Mouse (Mus musculus): Measurements from ENCODE around the gene Ints5. TPM values are rescaled to one million over a fixed set of nuclear protein-coding genes. Genes with fewer than 3 reads are reported as not detected.

Ints5 gene
- polyA plus RNA-seq, 1 experiment = 6.6 TPM

DNA sequence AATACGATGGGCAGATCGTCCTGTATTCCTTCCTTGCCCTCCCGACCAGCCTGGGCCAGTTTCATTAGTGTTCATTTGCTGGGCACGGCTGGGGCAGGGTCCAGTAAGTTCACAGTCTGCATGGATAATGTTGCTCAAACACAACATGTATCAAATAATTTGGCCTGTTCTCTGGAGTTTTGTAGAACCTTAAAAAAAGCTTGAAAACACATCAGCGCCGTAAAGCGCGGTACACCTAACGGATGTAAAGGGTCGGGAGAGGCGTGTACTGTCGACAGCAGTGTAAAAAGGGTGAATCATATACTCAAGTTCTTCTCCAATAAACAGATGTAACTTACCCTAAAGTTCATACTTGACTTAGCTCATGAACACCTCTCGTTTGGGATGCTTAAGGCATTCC, 5.8 kb downstream of the Ints5 start:
- H3K36me3 ChIP-seq (ENCODE audit: control insufficient read depth, insufficient read depth, low read length) = peaks cover 2% of the 10 kb centered on the region
- TF ChIP-seq POLR2A (IDR thresholded peaks at IDR 0.05; ENCODE audit: control insufficient read depth, low read depth, low read length) = no peak
- no peak for TF ChIP-seq CTCF (IDR thresholded peaks at IDR 0.05; ENCODE audit: control insufficient read depth, insufficient read depth, insufficient replicate concordance, low read depth, low read length)
- H3K27ac ChIP-seq (ENCODE audit: control insufficient read depth, insufficient read depth, low read depth, low read length) = peak overlapping the region; percentile 80
- H3K27me3 ChIP-seq (ENCODE audit: control insufficient read depth, insufficient read depth, low read length) = no peaks in the 10 kb centered on the region
- H3K4me1 ChIP-seq (ENCODE audit: control insufficient read depth, insufficient read depth, low read length) = peaks cover 13% of the 10 kb centered on the region
- peak overlapping the region; percentile 92 for H3K4me3 ChIP-seq (ENCODE audit: control insufficient read depth, low read depth, low read length)

GRCm38 (mm10) chr19:8899079-8899478, 6.3 kb downstream of the Ints5 start:
- Histone ChIP-seq H3K27me3 (ENCODE audit: control insufficient read depth, insufficient read depth, low read length) (no peaks in the 10 kb centered on the region), H3K27ac (ENCODE audit: control insufficient read depth, insufficient read depth, low read depth, low read length) (no peak overlapping the region), H3K4me1 (ENCODE audit: control insufficient read depth, insufficient read depth, low read length) (peaks cover 10% of the 10 kb centered on the region), H3K36me3 (ENCODE audit: control insufficient read depth, insufficient read depth, low read length) (peaks cover 2% of the 10 kb centered on the region), H3K4me3 (ENCODE audit: control insufficient read depth, low read depth, low read length) (no peak overlapping the region)
- TF ChIP-seq POLR2A (IDR thresholded peaks at IDR 0.05; ENCODE audit: control insufficient read depth, low read depth, low read length) (no peak), CTCF (IDR thresholded peaks at IDR 0.05; ENCODE audit: control insufficient read depth, insufficient read depth, insufficient replicate concordance, low read depth, low read length) (no peak)

GRCm38 (mm10) chr19:8903412-8903811, 10.6 kb downstream of the Ints5 start:
- peaks cover 2% of the 10 kb centered on the region for H3K36me3 ChIP-seq (ENCODE audit: control insufficient read depth, insufficient read depth, low read length)
- no peak for TF ChIP-seq CTCF (IDR thresholded peaks at IDR 0.05; ENCODE audit: control insufficient read depth, insufficient read depth, insufficient replicate concordance, low read depth, low read length)
- TF ChIP-seq POLR2A (IDR thresholded peaks at IDR 0.05; ENCODE audit: control insufficient read depth, low read depth, low read length) = no peak
- H3K27me3 ChIP-seq (ENCODE audit: control insufficient read depth, insufficient read depth, low read length) = no peaks in the 10 kb centered on the region

DNA sequence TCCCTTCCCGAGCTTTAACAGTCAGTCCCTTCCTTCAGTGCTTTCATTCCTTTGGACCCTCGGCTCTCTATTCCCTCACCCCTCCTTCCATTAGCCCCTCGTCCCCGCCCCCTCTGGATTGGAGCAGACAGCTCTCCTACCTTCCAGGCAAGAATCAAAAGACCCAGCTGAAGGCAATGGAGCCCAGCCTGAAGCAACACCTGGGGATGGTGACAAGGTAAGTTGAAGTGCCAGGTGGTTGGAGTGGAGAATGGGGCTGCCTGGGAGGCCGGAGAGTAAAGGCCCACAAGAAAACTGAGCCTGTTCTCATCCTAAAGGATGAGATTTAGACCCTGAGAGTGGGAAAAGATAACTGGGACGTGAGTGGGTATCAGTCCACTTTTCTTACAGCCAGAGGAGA, 15.7 kb downstream of the Ints5 start:
- Histone ChIP-seq H3K27me3 (ENCODE audit: control insufficient read depth, insufficient read depth, low read length) (no peaks in the 10 kb centered on the region), H3K4me1 (ENCODE audit: control insufficient read depth, insufficient read depth, low read length) (no peaks in the 10 kb centered on the region), H3K36me3 (ENCODE audit: control insufficient read depth, insufficient read depth, low read length) (peaks cover 8% of the 10 kb centered on the region), H3K4me3 (ENCODE audit: control insufficient read depth, low read depth, low read length) (no peak overlapping the region), H3K27ac (ENCODE audit: control insufficient read depth, insufficient read depth, low read depth, low read length) (no peak overlapping the region)
- TF ChIP-seq CTCF (IDR thresholded peaks at IDR 0.05; ENCODE audit: control insufficient read depth, insufficient read depth, insufficient replicate concordance, low read depth, low read length) (no peak), POLR2A (IDR thresholded peaks at IDR 0.05; ENCODE audit: control insufficient read depth, low read depth, low read length) (no peak)

More at GRCm38 (mm10) chr19:8903412-8903811, 10.6 kb downstream of the Ints5 start:
- Histone ChIP-seq H3K4me3 (ENCODE audit: control insufficient read depth, low read depth, low read length) (no peak overlapping the region), H3K27ac (ENCODE audit: control insufficient read depth, insufficient read depth, low read depth, low read length) (no peak overlapping the region), H3K4me1 (ENCODE audit: control insufficient read depth, insufficient read depth, low read length) (no peaks in the 10 kb centered on the region; the same call in 1 of the 2 replicates)

DNA sequence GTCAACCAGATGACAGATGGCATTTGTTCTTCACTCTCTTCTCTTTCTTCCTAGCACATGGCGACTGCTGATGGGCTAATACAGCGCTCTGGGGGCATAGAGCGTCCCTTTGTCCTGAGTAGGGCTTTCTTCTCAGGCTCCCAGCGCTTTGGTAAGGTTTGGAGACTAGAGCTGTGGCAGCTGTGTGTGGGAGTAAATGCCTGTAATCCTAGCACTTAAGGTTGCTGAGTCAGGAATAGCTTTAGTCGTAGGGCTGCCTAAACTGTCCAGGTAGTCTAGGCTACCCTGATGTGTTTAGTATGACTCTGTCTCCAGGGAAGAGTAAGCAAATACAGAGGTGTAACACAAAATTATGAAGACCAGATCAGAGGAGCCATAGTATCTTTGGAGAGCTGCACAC, 19.0 kb downstream of the Ints5 start:
- H3K36me3 ChIP-seq (ENCODE audit: control insufficient read depth, insufficient read depth, low read length) = peaks cover 11% of the 10 kb centered on the region
- no peaks in the 10 kb centered on the region for H3K27me3 ChIP-seq (ENCODE audit: control insufficient read depth, insufficient read depth, low read length)
- no peak overlapping the region for H3K4me3 ChIP-seq (ENCODE audit: control insufficient read depth, low read depth, low read length)
- no peaks in the 10 kb centered on the region for H3K4me1 ChIP-seq (ENCODE audit: control insufficient read depth, insufficient read depth, low read length)
- H3K27ac ChIP-seq (ENCODE audit: control insufficient read depth, insufficient read depth, low read depth, low read length) = no peak overlapping the region
- no peak for TF ChIP-seq CTCF (IDR thresholded peaks at IDR 0.05; ENCODE audit: control insufficient read depth, insufficient read depth, insufficient replicate concordance, low read depth, low read length)
- no peak for TF ChIP-seq POLR2A (IDR thresholded peaks at IDR 0.05; ENCODE audit: control insufficient read depth, low read depth, low read length)

GRCm38 (mm10) chr19:8914212-8914611, 21.4 kb downstream of the Ints5 start:
- Histone ChIP-seq H3K4me3 (ENCODE audit: control insufficient read depth, low read depth, low read length) (no peak overlapping the region), H3K36me3 (ENCODE audit: control insufficient read depth, insufficient read depth, low read length) (peaks cover 8% of the 10 kb centered on the region), H3K27ac (ENCODE audit: control insufficient read depth, insufficient read depth, low read depth, low read length) (no peak overlapping the region), H3K27me3 (ENCODE audit: control insufficient read depth, insufficient read depth, low read length) (no peaks in the 10 kb centered on the region), H3K4me1 (ENCODE audit: control insufficient read depth, insufficient read depth, low read length) (no peaks in the 10 kb centered on the region; the same call in 1 of the 2 replicates)
- no peak for TF ChIP-seq POLR2A (IDR thresholded peaks at IDR 0.05; ENCODE audit: control insufficient read depth, low read depth, low read length)
- TF ChIP-seq CTCF (IDR thresholded peaks at IDR 0.05; ENCODE audit: control insufficient read depth, insufficient read depth, insufficient replicate concordance, low read depth, low read length) = no peak

GRCm38 (mm10) chr19:8919000-8919399, 26.2 kb downstream of the Ints5 start:
- H3K36me3 ChIP-seq (ENCODE audit: control insufficient read depth, insufficient read depth, low read length) = peaks cover 3% of the 10 kb centered on the region; the same call in 1 of the 2 replicates

More at GRCm38 (mm10) chr19:8919000-8919399, 26.2 kb downstream of the Ints5 start:
- TF ChIP-seq POLR2A (IDR thresholded peaks at IDR 0.05; ENCODE audit: control insufficient read depth, low read depth, low read length) (no peak), CTCF (IDR thresholded peaks at IDR 0.05; ENCODE audit: control insufficient read depth, insufficient read depth, insufficient replicate concordance, low read depth, low read length) (no peak)
- Histone ChIP-seq H3K27ac (ENCODE audit: control insufficient read depth, insufficient read depth, low read depth, low read length) (no peak overlapping the region), H3K4me1 (ENCODE audit: control insufficient read depth, insufficient read depth, low read length) (peaks cover 8% of the 10 kb centered on the region), H3K27me3 (ENCODE audit: control insufficient read depth, insufficient read depth, low read length) (no peaks in the 10 kb centered on the region), H3K4me3 (ENCODE audit: control insufficient read depth, low read depth, low read length) (no peak overlapping the region)

Data from testis, adult 2 months (tissue).